ENCODE assay signal across 8 mouse cellular contexts in genomic region chr7:70347618-70347958, GRCm38 (mm10). TPM values are rescaled to one million over a fixed set of nuclear protein-coding genes. Genes with fewer than 3 reads are reported as not detected.
DNase-seq lines count a peak whose midpoint lies in the region; ATAC-seq and TF ChIP-seq lines count a peak whose summit lies in the region.

No protein-coding gene starts in this region.

- no peaks in the 10 kb centered on the region for H3K79me2 ChIP-seq in liver, adult 2 months (ENCODE audit: control insufficient read depth, insufficient read depth, low read length)

- peak overlapping the region; percentile 25 for H3K27ac ChIP-seq in liver, adult 2 months (replicated peaks; ENCODE audit: insufficient read depth, low read depth, low read length)
- H3K27ac ChIP-seq in forebrain, embryonic 15.5 days (replicated peaks): peak overlapping the region; percentile 92
- H3K27ac ChIP-seq in kidney, postnatal 0 days: peak overlapping the region; percentile 96
- peak overlapping the region; percentile 50; the same call in 1 of the 2 replicates for H3K27ac ChIP-seq in neural tube, embryonic 12.5 days

- peak overlapping the region; percentile 72 for H3K4me2 ChIP-seq in forebrain, embryonic 15.5 days (replicated peaks)
- peak overlapping the region; percentile 93 for H3K4me2 ChIP-seq in kidney, postnatal 0 days (ENCODE audit: low read length)
- peak overlapping the region; percentile 82 for H3K4me2 ChIP-seq in neural tube, embryonic 12.5 days (replicated peaks)

- peaks cover 2% of the 10 kb centered on the region for H3K4me1 ChIP-seq in liver, adult 2 months (ENCODE audit: control insufficient read depth, insufficient read depth, low read length)
- peaks cover 30% of the 10 kb centered on the region for H3K4me1 ChIP-seq in forebrain, embryonic 15.5 days
- H3K4me1 ChIP-seq in kidney, postnatal 0 days (replicated peaks; ENCODE audit: insufficient read depth, low read length): peaks cover 36% of the 10 kb centered on the region
- peaks cover 70% of the 10 kb centered on the region for H3K4me1 ChIP-seq in neural tube, embryonic 12.5 days

- no peaks in the 10 kb centered on the region for H3K9me3 ChIP-seq in forebrain, embryonic 15.5 days
- no peaks in the 10 kb centered on the region for H3K9me3 ChIP-seq in kidney, postnatal 0 days (replicated peaks; ENCODE audit: low read length)
- H3K9me3 ChIP-seq in neural tube, embryonic 12.5 days: no peaks in the 10 kb centered on the region

- TF ChIP-seq POLR2A in liver, adult 2 months (IDR thresholded peaks at IDR 0.05; ENCODE audit: extremely low read depth, insufficient read depth, low read length): no peak

- ATAC-seq in forebrain, embryonic 15.5 days (replicated peaks): no peak
- no peak for ATAC-seq in kidney, postnatal 0 days (replicated peaks; ENCODE audit: low FRiP score, low read depth)
- ATAC-seq in neural tube, embryonic 12.5 days (ENCODE audit: low FRiP score, low read depth): no peak

- no peak overlapping the region for H3K4me3 ChIP-seq in liver, adult 2 months (ENCODE audit: insufficient read depth, low read depth, low read length)
- peak overlapping the region; percentile 53 for H3K4me3 ChIP-seq in forebrain, embryonic 15.5 days
- H3K4me3 ChIP-seq in kidney, postnatal 0 days (replicated peaks; ENCODE audit: low read depth, low read length): peak overlapping the region; percentile 68
- 0 out of 2 replicates have a peak overlapping the region, but pooled peaks have one; percentile 7 for H3K4me3 ChIP-seq in neural tube, embryonic 12.5 days

- intact Hi-C loops in left cerebral cortex, postnatal 25 days (cut with DNase I): loop anchor here (2.0 to 10.0 kb wide), 4 partner anchors 355 to 1520 kb away; no protein-coding TSS in a partner anchor

- TF ChIP-seq CTCF in liver, adult 2 months (IDR thresholded peaks at IDR 0.05; ENCODE audit: low read depth, low read length): no peak
- TF ChIP-seq CTCF in kidney, postnatal 0 days (IDR thresholded peaks at IDR 0.05; ENCODE audit: low read depth): no peak

- H3K36me3 ChIP-seq in liver, adult 2 months (ENCODE audit: control insufficient read depth, insufficient read depth, low read length): peaks cover 6% of the 10 kb centered on the region
- H3K36me3 ChIP-seq in forebrain, embryonic 15.5 days: no peaks in the 10 kb centered on the region
- 0 out of 2 replicates have a peak, but pooled peaks cover 7% of the 10 kb centered on the region for H3K36me3 ChIP-seq in kidney, postnatal 0 days (ENCODE audit: insufficient read depth, low read length)
- H3K36me3 ChIP-seq in neural tube, embryonic 12.5 days: no peaks in the 10 kb centered on the region

- H3K9ac ChIP-seq in liver, adult 2 months (ENCODE audit: low read depth, low read length): no peak overlapping the region
- peak overlapping the region; percentile 55 for H3K9ac ChIP-seq in forebrain, embryonic 15.5 days (replicated peaks)
- H3K9ac ChIP-seq in kidney, postnatal 0 days (ENCODE audit: low read depth, low read length): peak overlapping the region; percentile 96
- H3K9ac ChIP-seq in neural tube, embryonic 12.5 days: peak overlapping the region; percentile 56

- no peaks in the 10 kb centered on the region for H3K27me3 ChIP-seq in liver, adult 2 months (ENCODE audit: control insufficient read depth, insufficient read depth, low read length)
- H3K27me3 ChIP-seq in forebrain, embryonic 15.5 days: peaks cover 73% of the 10 kb centered on the region
- H3K27me3 ChIP-seq in kidney, postnatal 0 days (ENCODE audit: insufficient read depth, low read length): no peaks in the 10 kb centered on the region
- H3K27me3 ChIP-seq in neural tube, embryonic 12.5 days (replicated peaks): peaks cover 17% of the 10 kb centered on the region; the same call in 1 of the 2 replicates

- 65% methylated on average over 14 of the region's 14 CpGs for WGBS in liver, adult 2 months
- 7% methylated on average over 14 of the region's 14 CpGs for WGBS in forebrain, embryonic 15.5 days
- WGBS in kidney, postnatal 0 days: 27% methylated on average over 14 of the region's 14 CpGs
- 6% methylated on average over 14 of the region's 14 CpGs for WGBS in neural tube, embryonic 12.5 days

- DNase-seq in liver, adult 2 months (ENCODE audit: extremely low read depth, low read depth, low spot score): no peak
- no peak for DNase-seq in liver
- peak; percentile 70 for DNase-seq in kidney, postnatal 0 days (ENCODE audit: low spot score)
- no peak for DNase-seq in ovary, postnatal 36 days (ENCODE audit: low spot score)
- no peak for DNase-seq in adrenal gland, adult 8-10 months
- DNase-seq in left cerebral cortex, postnatal 25 days (ENCODE audit: low spot score in 2 of 2): no peak

RNA-seq across cellular contexts. Expression of gene Nr2f2, which starts 18.9 kb away (rescaled TPM):
- total RNA-seq in liver, adult 2 months (2014; rRNA removed): 14.5 and 16.1 TPM in 2 replicates
- polyA plus RNA-seq in liver, adult 2 months (2012; rRNA removed): 64.2 and 84.0 TPM in 2 replicates
- polyA plus RNA-seq in forebrain, embryonic 15.5 days (2015; fragmentation: Nextera tagmentation; extraction: Ambion mirVana): 76.2 and 95.0 TPM in 2 replicates
- 190 and 203 TPM in 2 replicates for polyA plus RNA-seq in kidney, postnatal 0 days (2015; fragmentation: Nextera tagmentation; extraction: Ambion mirVana)
- polyA plus RNA-seq in neural tube, embryonic 12.5 days (2016; fragmentation: Nextera tagmentation; extraction: Ambion mirVana): 101 and 103 TPM in 2 replicates
- total RNA-seq in adrenal gland, adult 8-10 months (2022): 100 to 1,000 TPM; 108 to 141 (median 120) TPM
- 10 to 100 TPM; 34.2 to 38.4 TPM for total RNA-seq in left cerebral cortex, postnatal 25 days (2021)

Comparison
In these comparisons a context has a peak if more than half of its experiments do, and no peak if none do; other contexts are left out.
1. H3K27ac ChIP-seq: peak in every context shown above with its lines; median percentile 96 in kidney, postnatal 0 days; 92 in forebrain, embryonic 15.5 days; 50 in neural tube, embryonic 12.5 days; 25 in liver, adult 2 months.